Mouse (Mus musculus): ENCODE results near the gene Tlr9.

Tlr9 gene

GRCm38 (mm10) chr9:106203990-106204851 lies 18.2 kb upstream of the Tlr9 start:
- in situ Hi-C loops (cut with MboI, MseI) = loop anchor here (10.0 kb wide), 1 partner anchor 1541 kb away; no protein-coding TSS in a partner anchor

- in situ Hi-C loops (cut with MboI, MseI) = loop anchor here (10.0 kb wide), 1 partner anchor 1539 kb away; no protein-coding TSS in a partner anchor
These were observed 16.6 kb upstream of the Tlr9 start for GRCm38 (mm10) chr9:106205713-106206290.

GRCm38 (mm10) chr9:106206515-106206914 lies 15.9 kb upstream of the Tlr9 start:
- in situ Hi-C loops (cut with MboI, MseI) = loop anchor here (10.0 kb wide), 1 partner anchor 1538 kb away; no protein-coding TSS in a partner anchor

- in situ Hi-C loops (cut with MboI, MseI) = loop anchor here (10.0 kb wide), 1 partner anchor 1537 kb away; no protein-coding TSS in a partner anchor
These were observed 14.2 kb upstream of the Tlr9 start for GRCm38 (mm10) chr9:106208181-106208580.

- in situ Hi-C loops (cut with MboI, MseI) = loop anchor here (10.0 kb wide), 1 partner anchor 1535 kb away; no protein-coding TSS in a partner anchor
These were observed 12.4 kb upstream of the Tlr9 start for GRCm38 (mm10) chr9:106209954-106210353.

GRCm38 (mm10) chr9:106210853-106211609 lies 11.4 kb upstream of the Tlr9 start:
- in situ Hi-C loops (cut with MboI, MseI) = no loop called here

- in situ Hi-C loops (cut with MboI, MseI) = no loop called here
These were observed 10.5 kb upstream of the Tlr9 start for GRCm38 (mm10) chr9:106211680-106212593.

- in situ Hi-C loops (cut with MboI, MseI) = no loop called here
These were observed 9.8 kb upstream of the Tlr9 start for GRCm38 (mm10) chr9:106212594-106212981.

- in situ Hi-C loops (cut with MboI, MseI) = no loop called here
These were observed 6.9 kb upstream of the Tlr9 start for GRCm38 (mm10) chr9:106215341-106216125.

GRCm38 (mm10) chr9:106216971-106217370 lies 5.4 kb upstream of the Tlr9 start:
- in situ Hi-C loops (cut with MboI, MseI) = no loop called here

GRCm38 (mm10) chr9:106220894-106221523 lies 1.4 kb upstream of the Tlr9 start:
- in situ Hi-C loops (cut with MboI, MseI) = no loop called here

- in situ Hi-C loops (cut with MboI, MseI) = no loop called here
These were observed 596 bp downstream of the Tlr9 start for GRCm38 (mm10) chr9:106222994-106223393.

GRCm38 (mm10) chr9:106225469-106226150 lies 3.2 kb downstream of the Tlr9 start:
- in situ Hi-C loops (cut with MboI, MseI) = no loop called here

GRCm38 (mm10) chr9:106226151-106226682 lies 3.8 kb downstream of the Tlr9 start:
- in situ Hi-C loops (cut with MboI, MseI) = no loop called here

- in situ Hi-C loops (cut with MboI, MseI) = no loop called here
These were observed 5.5 kb downstream of the Tlr9 start for GRCm38 (mm10) chr9:106227790-106228429.

- in situ Hi-C loops (cut with MboI, MseI) = no loop called here
These were observed 7.8 kb downstream of the Tlr9 start for GRCm38 (mm10) chr9:106230051-106230733.

GRCm38 (mm10) chr9:106230734-106231106 lies 8.3 kb downstream of the Tlr9 start:
- in situ Hi-C loops (cut with MboI, MseI) = no loop called here

GRCm38 (mm10) chr9:106231220-106231619 lies 8.8 kb downstream of the Tlr9 start:
- in situ Hi-C loops (cut with MboI, MseI) = no loop called here
